Mouse (Mus musculus) frontal cortex, adult 2 months (tissue): ENCODE measurements around the gene Usp10. TPM values are rescaled to one million over a fixed set of nuclear protein-coding genes. Genes with fewer than 3 reads are reported as not detected.

Source experiments
- DNase-seq, 2 experiments: peaks; one replicate each; pipeline ENCODE4 v3.0.0; 2022; ENCODE audit warnings: low spot score in 1 of 2; ENCODE audit errors: extremely low spot score in 1 of 2
- polyA plus RNA-seq: library from polyadenylated mRNA; depleted of rRNA; stranded (reverse); fragments of >200 nt; gene quantifications from 2 replicates; pipeline ENCODE4 v1.2.3, GENCODE M21; 2012; rRNA removed

Gene Usp10
- polyA plus RNA-seq, 1 experiment: 86.8 TPM

DNA sequence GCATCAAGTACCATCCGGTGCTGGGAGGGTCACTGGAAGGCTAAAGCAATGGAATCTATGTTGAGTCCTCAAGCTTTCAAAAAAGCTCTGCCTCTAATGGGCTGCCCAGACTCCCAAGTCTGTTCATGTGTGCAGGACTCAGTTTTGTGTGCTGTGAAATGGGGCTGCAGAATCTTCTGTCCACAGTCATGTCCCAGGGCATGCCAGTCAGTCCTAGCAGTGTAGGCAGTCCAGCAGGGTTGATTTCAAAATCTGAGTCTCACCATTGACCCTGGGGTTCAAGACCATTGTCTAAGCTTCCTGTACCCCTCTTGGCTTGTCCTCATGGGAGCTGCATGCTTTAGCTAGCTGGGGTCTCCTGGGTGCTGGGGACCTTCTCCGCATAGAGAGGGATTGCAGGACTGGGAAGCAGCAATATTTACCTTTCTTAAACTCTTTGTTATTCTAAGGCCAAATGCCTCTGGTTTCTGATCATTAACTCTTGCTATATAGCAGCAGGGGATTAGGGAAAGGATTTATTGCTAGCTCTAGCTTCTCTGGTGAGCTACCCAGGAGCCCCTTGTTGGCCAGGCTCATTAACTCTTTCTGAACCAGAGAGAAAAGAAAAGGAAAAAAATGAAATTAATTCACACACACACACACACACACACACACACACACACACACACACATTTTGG lies 94.7 kb downstream of the Usp10 start:
- no peak for DNase-seq

- no peak for DNase-seq
Observed at GRCm38 (mm10) chr8:120006645-120007160, 96.5 kb downstream of the Usp10 start.

Other genes with a start within 250 kb of the Usp10 start
- 18.2 and 24.3 TPM in 2 replicates for gene Wfdc1, start 244.0 kb upstream of the Usp10 start, polyA plus RNA-seq
- 0.69 and 0.98 TPM in 2 replicates for gene Atp2c2, start 210.4 kb upstream of the Usp10 start, polyA plus RNA-seq
- gene Tldc1, start 131.9 kb upstream of the Usp10 start, polyA plus RNA-seq: 12.1 and 12.7 TPM in 2 replicates
- 108 and 119 TPM in 2 replicates for gene Cotl1, start 69.8 kb upstream of the Usp10 start, polyA plus RNA-seq
- gene Klhl36, start 48.1 kb upstream of the Usp10 start, polyA plus RNA-seq: 9.5 and 10.2 TPM in 2 replicates
- gene Gm20388, start 481 bp downstream of the Usp10 start, polyA plus RNA-seq: 15.5 and 22.2 TPM in 2 replicates
- gene Crispld2, start 82.1 kb downstream of the Usp10 start, polyA plus RNA-seq: 3.4 and 4.0 TPM in 2 replicates
- gene Zdhhc7, start 191.1 kb downstream of the Usp10 start, polyA plus RNA-seq: 33.5 and 36.6 TPM in 2 replicates
- gene 6430548M08Rik, start 203.8 kb downstream of the Usp10 start, polyA plus RNA-seq: 202 and 212 TPM in 2 replicates